Mouse (Mus musculus) retina, postnatal 1 day (tissue): ENCODE results near the gene Epn1.

Experiments
- DNase-seq: peaks from one replicate; pipeline ENCODE4 v3.0.0-alpha.2; 2012

The Epn1 gene

GRCm38 (mm10) chr7:5098769-5099168 is 18.7 kb downstream of the Epn1 start:
- DNase-seq, result no peak

DNA sequence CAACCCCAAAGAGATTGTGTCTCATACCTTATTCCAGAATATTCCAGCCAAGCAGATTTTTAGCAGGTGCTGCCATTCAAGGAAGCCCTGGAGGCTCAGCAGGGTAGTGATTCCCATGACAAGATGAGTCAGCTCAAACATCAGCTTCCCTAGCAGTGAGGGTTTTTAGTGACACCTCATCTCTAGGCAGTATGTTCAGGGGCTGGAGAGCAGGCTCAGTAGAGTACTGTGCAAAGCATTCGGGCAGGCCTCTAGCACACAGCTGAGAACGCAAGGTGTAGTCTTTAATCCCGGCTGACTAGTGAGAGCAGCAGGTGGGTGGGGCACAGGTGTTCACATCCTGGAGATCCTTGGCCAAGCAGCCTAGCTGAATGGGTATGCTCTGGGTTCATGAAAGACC is 19.8 kb downstream of the Epn1 start:
- no peak for DNase-seq

GRCm38 (mm10) chr7:5101066-5101663 is 21.1 kb downstream of the Epn1 start:
- no peak for DNase-seq

GRCm38 (mm10) chr7:5102564-5102963 is 22.5 kb downstream of the Epn1 start:
- no peak for DNase-seq

GRCm38 (mm10) chr7:5108272-5108671 is 28.2 kb downstream of the Epn1 start:
- no peak for DNase-seq

GRCm38 (mm10) chr7:5109301-5109700 is 29.3 kb downstream of the Epn1 start:
- no peak for DNase-seq

DNA sequence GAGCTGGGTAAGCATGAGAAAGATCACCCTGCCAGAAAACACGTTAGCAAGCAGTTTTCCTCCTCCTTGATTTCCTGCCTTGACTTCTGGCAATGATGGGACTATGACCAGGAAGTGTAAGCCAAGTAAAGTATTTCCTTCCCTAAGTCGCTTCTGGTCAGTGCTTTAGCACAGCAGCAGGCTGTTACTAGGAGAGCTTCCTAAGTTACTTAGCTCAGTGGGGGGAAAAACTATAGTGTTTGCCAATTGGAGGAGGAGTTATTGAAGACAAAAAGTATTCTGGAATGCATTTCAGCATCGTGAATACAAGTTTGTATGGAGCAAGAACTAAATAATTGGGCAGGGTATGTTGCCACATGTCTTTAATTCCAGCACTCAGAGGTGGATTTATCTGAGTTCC is 32.7 kb downstream of the Epn1 start:
- DNase-seq, result no peak

DNA sequence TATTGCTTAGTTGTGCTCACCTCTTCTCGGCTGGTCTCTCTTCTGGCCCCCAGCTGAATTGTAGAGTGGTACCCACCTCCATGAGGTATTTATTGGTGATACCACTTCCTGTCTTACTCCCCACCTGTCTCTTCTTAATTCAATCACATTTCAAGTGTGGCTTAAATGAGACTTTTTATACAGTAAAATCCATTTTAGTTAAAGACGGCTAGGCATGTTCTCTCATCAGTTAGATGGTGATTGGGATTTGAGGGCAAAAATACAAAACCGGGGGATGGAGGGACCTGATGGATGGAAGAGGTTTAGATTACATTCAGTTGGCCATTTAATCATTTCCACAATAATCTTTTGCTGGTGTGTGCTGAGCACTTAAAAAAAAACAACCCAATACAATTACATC is 36.8 kb downstream of the Epn1 start, which contains the start of gene Rfpl4:
Gene Rfpl4 (minus strand): TSS at position 101 of the 400 bp plus-strand sequence.
- DNase-seq, result no peak

DNA sequence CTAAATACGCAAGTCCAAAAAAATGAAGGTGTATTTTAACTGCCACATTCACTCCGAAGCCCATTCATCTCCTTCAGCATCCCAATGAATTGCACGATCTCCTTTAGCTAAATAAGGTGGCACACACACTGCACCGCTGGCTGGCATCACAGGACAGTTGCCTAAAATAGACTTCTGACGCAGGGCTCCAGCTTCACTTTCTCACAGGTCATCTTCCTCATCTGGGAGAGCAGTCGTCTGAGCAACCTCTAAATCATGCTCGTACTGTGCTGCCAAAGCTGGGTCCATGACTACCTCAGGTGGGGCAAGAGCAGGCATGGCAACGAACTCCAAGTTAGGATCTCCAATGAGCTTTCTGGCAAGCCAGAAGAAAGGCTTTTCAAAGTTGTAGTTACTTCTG is 45.0 kb downstream of the Epn1 start:
- no peak for DNase-seq

- peak; percentile 76 for DNase-seq
Measured at GRCm38 (mm10) chr7:5125549-5126406, 45.7 kb downstream of the Epn1 start, which contains the start of gene Rasl2-9. Rasl2-9 (minus strand) TSS chr7:5125950.
